Mouse (Mus musculus) kidney, postnatal 0 days (tissue): ENCODE data around the gene Cep295nl. TPM values are rescaled to one million over a fixed set of nuclear protein-coding genes. Genes with fewer than 3 reads are reported as not detected.

Source experiments
- ATAC-seq: fragments of 200-750 bp; cut with Nextera tagmentation; replicated peaks from 2 replicates; pipeline ENCODE4 v1.8.0; 2017; ENCODE audit warnings: low read depth, moderate number of reproducible peaks, moderate TSS enrichment, moderate library complexity; ENCODE audit not compliant: low FRiP score
- DNase-seq: peaks from one replicate; pipeline ENCODE4 v3.0.0-alpha.2; 2016; ENCODE audit warnings: low spot score
- H3K27ac ChIP-seq: fragments of 300-500 bp; sonication (generic); 2 replicates; pipeline ENCODE4 v1.5.1; 2014; ENCODE audit warnings: mild to moderate bottlenecking
- H3K27me3 ChIP-seq: fragments of 300-500 bp; sonication (generic); 2 replicates; pipeline ENCODE4 v1.6.1; 2014; ENCODE audit warnings: low read length, mixed read lengths; ENCODE audit not compliant: insufficient read depth
- H3K36me3 ChIP-seq: fragments of 300-500 bp; sonication (generic); 2 replicates; pipeline ENCODE4 v1.6.1; 2014; ENCODE audit warnings: low read length, mixed read lengths; ENCODE audit not compliant: insufficient read depth
- H3K4me1 ChIP-seq: fragments of 300-500 bp; sonication (generic); replicated peaks from 2 replicates; pipeline ENCODE4 v1.6.1; 2014; ENCODE audit warnings: antibody characterized with exemption, low read length, mixed read lengths; ENCODE audit not compliant: insufficient read depth
- H3K4me2 ChIP-seq: fragments of 300-500 bp; sonication (generic); 2 replicates; pipeline ENCODE4 v1.6.1; 2014; ENCODE audit warnings: mild to moderate bottlenecking, low read length, moderate library complexity, mixed read lengths
- H3K4me3 ChIP-seq: fragments of 300-500 bp; sonication (generic); replicated peaks from 2 replicates; pipeline ENCODE4 v1.5.1; 2014; ENCODE audit warnings: low read depth, low read length
- H3K9ac ChIP-seq: fragments of 300-500 bp; sonication (generic); 2 replicates; pipeline ENCODE4 v1.6.1; 2014; ENCODE audit warnings: low read depth, low read length
- H3K9me3 ChIP-seq: fragments of 300-500 bp; sonication (generic); replicated peaks from 2 replicates; pipeline ENCODE4 v1.6.1; 2016; ENCODE audit warnings: low read length, inconsistent platforms, mixed read lengths
- CTCF ChIP-seq: IDR thresholded peaks from 2 replicates; pipeline ENCODE4 v1.5.1; 2016; ENCODE audit warnings: antibody characterized with exemption, low read depth, mild to moderate bottlenecking, moderate library complexity
- WGBS: fragments of 180-500 bp; shearing (Covaris S2); extraction: QIAGEN DNeasy Blood & Tissue Kit; methylation state at CpG from one replicate; pipeline ENCODE4 v1.1.7; 2014; 5-methylcytosine and 5-hydroxymethylcytosine counted together
- polyA plus RNA-seq: library from polyadenylated mRNA; unstranded; fragments of >200 nt; fragmentation: Nextera tagmentation; extraction: Ambion mirVana; gene quantifications from 2 replicates; pipeline ENCODE4 v1.2.1, GENCODE M21; 2015

Cep295nl gene
- polyA plus RNA-seq, 1 experiment from 2014 or later, result 0.46 TPM

- H3K4me2 ChIP-seq, result no peak overlapping the region
- H3K4me3 ChIP-seq, result no peak overlapping the region
- WGBS, result 41% methylated on average over 10 of the region's 10 CpGs
- DNase-seq (peak; percentile 17), ATAC-seq (no peak)
- no peak overlapping the region for H3K9ac ChIP-seq
- H3K4me1 ChIP-seq, result peaks cover 26% of the 10 kb centered on the region
- no peak overlapping the region for H3K27ac ChIP-seq
- H3K36me3 ChIP-seq, result no peaks in the 10 kb centered on the region
- no peaks in the 10 kb centered on the region for H3K27me3 ChIP-seq
- no peak for TF ChIP-seq CTCF
- H3K9me3 ChIP-seq, result no peaks in the 10 kb centered on the region
These were observed 18.6 kb upstream of the Cep295nl start for GRCm38 (mm10) chr11:118360907-118361341.

DNA sequence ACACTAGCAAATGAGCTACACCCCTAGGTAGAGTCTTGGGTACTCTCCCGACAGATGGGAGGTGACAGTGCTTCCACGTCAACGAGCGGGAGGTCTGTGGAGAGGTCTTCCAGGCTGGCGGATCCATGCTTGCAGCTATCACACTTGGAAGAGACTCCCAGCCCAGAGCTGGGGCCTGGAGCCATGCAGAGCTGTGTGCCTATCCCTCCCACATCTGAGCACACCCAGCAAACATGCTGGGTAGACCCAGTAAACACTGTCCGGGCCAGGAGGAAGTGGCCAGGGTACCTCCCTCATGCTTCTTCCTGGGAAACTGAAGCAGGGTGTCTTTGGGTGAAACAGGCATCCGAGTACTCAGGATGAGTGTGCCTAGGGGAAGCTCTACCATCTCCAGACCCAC, 18.2 kb upstream of the Cep295nl start:
- H3K9ac ChIP-seq, result no peak overlapping the region
- no peak overlapping the region for H3K4me3 ChIP-seq
- H3K27ac ChIP-seq, result no peak overlapping the region
- WGBS, result 51% methylated on average over 7 of the region's 7 CpGs
- ATAC-seq, result no peak
- no peak overlapping the region for H3K4me2 ChIP-seq
- no peaks in the 10 kb centered on the region for H3K36me3 ChIP-seq
- no peak for DNase-seq
- peaks cover 26% of the 10 kb centered on the region for H3K4me1 ChIP-seq
- no peaks in the 10 kb centered on the region for H3K9me3 ChIP-seq
- TF ChIP-seq CTCF, result no peak
- no peaks in the 10 kb centered on the region for H3K27me3 ChIP-seq

DNA sequence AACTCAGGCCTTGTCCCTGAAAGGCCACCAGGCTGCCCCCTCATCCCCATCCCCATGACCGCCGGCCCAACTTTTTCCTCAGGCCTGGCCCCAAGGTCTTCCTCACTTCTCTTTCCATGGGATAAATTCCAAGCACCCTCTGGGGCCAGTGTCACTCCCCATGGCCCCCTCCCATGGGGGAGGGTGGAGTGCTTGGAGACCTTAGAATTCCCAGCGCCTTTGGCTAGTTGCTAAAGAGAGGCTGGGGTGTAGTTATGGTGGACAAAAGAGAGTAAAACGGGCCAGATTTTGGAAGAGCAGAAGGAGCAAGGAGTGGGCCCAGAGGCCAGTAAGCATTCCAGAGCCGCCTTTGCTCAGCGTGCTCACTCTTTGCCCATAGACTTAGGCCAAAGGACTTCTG, 13.3 kb upstream of the Cep295nl start, which contains the start of gene Timp2:
TSS of gene Timp2 (minus strand) at position 101 of the 400 bp plus-strand sequence.
- no peak; the same call in 1 of the 2 replicates for ATAC-seq
- TF ChIP-seq CTCF, result no peak
- WGBS, result 44% methylated on average over 6 of the region's 6 CpGs
- peak within 1 kb of the TSS; percentile 95 for H3K9ac ChIP-seq
- H3K4me1 ChIP-seq, result peaks cover 11% of the 10 kb centered on the region
- H3K4me3 ChIP-seq, result peak within 1 kb of the TSS; percentile 85
- DNase-seq, result peak; percentile 32
- peak within 1 kb of the TSS; percentile 93 for H3K4me2 ChIP-seq
- H3K9me3 ChIP-seq, result no peaks in the 10 kb centered on the region
- peak within 1 kb of the TSS; percentile 85 for H3K27ac ChIP-seq
- 0 out of 2 replicates have a peak, but pooled peaks cover 4% of the 10 kb centered on the region for H3K36me3 ChIP-seq
- no peaks in the 10 kb centered on the region for H3K27me3 ChIP-seq

GRCm38 (mm10) chr11:118355205-118355604, 12.9 kb upstream of the Cep295nl start:
- TF ChIP-seq CTCF, result peak; percentile 68
- ATAC-seq (peak; percentile 89), DNase-seq (peak; percentile 95)
- H3K27me3 ChIP-seq, result no peaks in the 10 kb centered on the region
- no peaks in the 10 kb centered on the region for H3K9me3 ChIP-seq
- peak overlapping the region; percentile 85 for H3K27ac ChIP-seq
- peak overlapping the region; percentile 95 for H3K9ac ChIP-seq
- peak overlapping the region; percentile 85 for H3K4me3 ChIP-seq
- WGBS, result under 1% methylated on average over 41 of the region's 43 CpGs
- H3K4me2 ChIP-seq, result peak overlapping the region; percentile 93
- peaks cover 9% of the 10 kb centered on the region; the same call in 1 of the 2 replicates for H3K4me1 ChIP-seq
- 0 out of 2 replicates have a peak, but pooled peaks cover 4% of the 10 kb centered on the region for H3K36me3 ChIP-seq

DNA sequence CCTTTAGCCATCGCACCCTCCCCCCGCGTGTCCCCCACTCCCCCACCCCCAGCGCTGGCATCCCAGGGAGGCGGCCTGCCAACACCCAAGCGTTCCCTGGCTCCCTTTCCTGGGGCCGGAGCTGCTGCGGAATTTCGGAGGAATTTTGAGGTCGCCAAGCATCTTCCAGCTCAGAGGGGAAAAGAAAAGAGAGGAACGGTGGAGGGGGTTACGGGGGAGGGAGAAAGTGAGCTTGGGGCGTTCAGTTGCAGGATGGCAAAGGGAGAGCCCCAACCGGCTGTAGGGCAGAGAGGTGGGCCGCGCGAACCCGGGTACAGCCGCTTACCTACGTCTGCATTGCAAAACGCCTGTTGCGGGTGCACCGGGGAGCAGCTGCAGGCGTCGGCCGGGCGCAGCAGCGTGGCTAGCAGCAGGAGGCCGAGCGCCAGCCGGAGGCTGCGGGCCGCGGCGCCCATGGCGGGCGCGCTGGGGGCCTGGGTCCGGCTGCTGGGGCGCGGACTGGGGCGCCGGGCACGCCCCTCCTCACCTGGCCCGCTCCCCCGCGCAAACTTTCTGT, 12.4 kb upstream of the Cep295nl start:
- under 1% methylated on average over 46 of the region's 47 CpGs for WGBS
- Histone ChIP-seq H3K9me3 (no peaks in the 10 kb centered on the region), H3K27ac (peak overlapping the region; percentile 85), H3K4me1 (peaks cover 9% of the 10 kb centered on the region; the same call in 1 of the 2 replicates), H3K4me3 (peak overlapping the region; percentile 85), H3K27me3 (no peaks in the 10 kb centered on the region), H3K4me2 (peak overlapping the region; percentile 93), H3K36me3 (0 out of 2 replicates have a peak, but pooled peaks cover 4% of the 10 kb centered on the region), H3K9ac (peak overlapping the region; percentile 95)
- no peak for TF ChIP-seq CTCF
- DNase-seq (peak; percentile 48), ATAC-seq (peak; percentile 37)

DNA sequence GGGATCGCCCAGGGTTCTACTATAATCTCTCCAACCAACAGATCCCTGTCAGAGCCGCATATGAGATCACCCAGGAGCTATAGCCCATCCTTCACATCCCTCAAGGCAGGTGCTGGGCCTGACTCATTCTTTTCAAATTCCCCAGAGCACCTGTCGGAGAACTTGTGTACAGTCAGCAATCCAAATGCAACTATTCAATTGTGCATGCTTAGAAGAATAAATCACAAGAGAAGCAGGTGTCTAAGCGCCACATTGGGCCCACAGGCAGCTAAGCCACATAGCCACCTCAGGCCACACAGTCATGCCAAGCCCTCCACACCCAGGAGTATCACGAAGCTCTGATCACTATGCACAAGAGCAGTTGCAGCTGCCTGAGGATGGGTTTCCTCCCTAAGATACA, 7.2 kb upstream of the Cep295nl start:
- ATAC-seq, result no peak
- H3K9ac ChIP-seq, result no peak overlapping the region
- 74% methylated on average over 5 of the region's 5 CpGs for WGBS
- H3K9me3 ChIP-seq, result no peaks in the 10 kb centered on the region
- no peak overlapping the region for H3K4me2 ChIP-seq
- no peak for TF ChIP-seq CTCF
- no peak for DNase-seq
- no peaks in the 10 kb centered on the region for H3K27me3 ChIP-seq
- 0 out of 2 replicates have a peak, but pooled peaks cover 4% of the 10 kb centered on the region for H3K36me3 ChIP-seq
- H3K27ac ChIP-seq, result peak overlapping the region; percentile 77; the same call in 1 of the 2 replicates
- peaks cover 39% of the 10 kb centered on the region for H3K4me1 ChIP-seq
- no peak overlapping the region for H3K4me3 ChIP-seq
